Mouse (Mus musculus): ENCODE measurements around the gene Mterf4. TPM values are rescaled to one million over a fixed set of nuclear protein-coding genes. Genes with fewer than 3 reads are reported as not detected.

Mterf4 gene
- total and polyA plus RNA-seq, 2 experiments from 2014 or later = 24.4 to 31.5 TPM

- ATAC-seq (no peak), DNase-seq (no peak)
- Histone ChIP-seq H3K4me2 (ENCODE audit: low read depth) (no peak overlapping the region), H3K27ac (ENCODE audit: low read depth, low read length) (no peak overlapping the region), H3K4me3 (ENCODE audit: low read depth, low read length) (no peak overlapping the region), H3K36me3 (ENCODE audit: insufficient read depth) (no peaks in the 10 kb centered on the region), H3K9me3 (ENCODE audit: low read length) (no peaks in the 10 kb centered on the region), H3K9ac (no peak overlapping the region), H3K4me1 (ENCODE audit: insufficient read depth) (0 out of 2 replicates have a peak, but pooled peaks cover 3% of the 10 kb centered on the region), H3K27me3 (ENCODE audit: insufficient read depth, low read length) (no peaks in the 10 kb centered on the region)
- TF ChIP-seq CTCF (IDR thresholded peaks at IDR 0.05; ENCODE audit: low read depth) = no peak
- WGBS = 73% methylated on average over 2 of the region's 2 CpGs
These were observed 37.5 kb downstream of the Mterf4 start for GRCm38 (mm10) chr1:93268246-93268645.

GRCm38 (mm10) chr1:93267207-93267606 is 38.5 kb downstream of the Mterf4 start:
- ATAC-seq (no peak), DNase-seq (no peak)
- Histone ChIP-seq H3K27me3 (ENCODE audit: insufficient read depth, low read length) (no peaks in the 10 kb centered on the region), H3K9ac (no peak overlapping the region), H3K4me2 (ENCODE audit: low read depth) (no peak overlapping the region), H3K27ac (ENCODE audit: low read depth, low read length) (no peak overlapping the region), H3K4me3 (ENCODE audit: low read depth, low read length) (no peak overlapping the region), H3K9me3 (ENCODE audit: low read length) (no peaks in the 10 kb centered on the region), H3K36me3 (ENCODE audit: insufficient read depth) (no peaks in the 10 kb centered on the region), H3K4me1 (ENCODE audit: insufficient read depth) (no peaks in the 10 kb centered on the region)
- 57% methylated on average over 3 of the region's 3 CpGs for WGBS
- no peak for TF ChIP-seq CTCF (IDR thresholded peaks at IDR 0.05; ENCODE audit: low read depth)

- no peak overlapping the region for H3K27ac ChIP-seq (ENCODE audit: low read depth, low read length)
- 75% methylated on average over 1 of the region's 1 CpGs for WGBS
- no peak overlapping the region for H3K9ac ChIP-seq
- no peaks in the 10 kb centered on the region for H3K36me3 ChIP-seq (ENCODE audit: insufficient read depth)
- no peak for DNase-seq
- no peak overlapping the region for H3K4me3 ChIP-seq (ENCODE audit: low read depth, low read length)
- no peaks in the 10 kb centered on the region for H3K9me3 ChIP-seq (ENCODE audit: low read length)
- no peak for ATAC-seq
- H3K4me2 ChIP-seq (ENCODE audit: low read depth) = no peak overlapping the region
- H3K27me3 ChIP-seq (ENCODE audit: insufficient read depth, low read length) = no peaks in the 10 kb centered on the region
- no peak for TF ChIP-seq CTCF (IDR thresholded peaks at IDR 0.05; ENCODE audit: low read depth)
- no peaks in the 10 kb centered on the region for H3K4me1 ChIP-seq (ENCODE audit: insufficient read depth)
These were observed 48.2 kb downstream of the Mterf4 start for GRCm38 (mm10) chr1:93257560-93257959.

- Histone ChIP-seq H3K27me3 (ENCODE audit: insufficient read depth, low read length) (no peaks in the 10 kb centered on the region), H3K9ac (no peak overlapping the region), H3K36me3 (ENCODE audit: insufficient read depth) (no peaks in the 10 kb centered on the region), H3K4me2 (ENCODE audit: low read depth) (no peak overlapping the region), H3K4me1 (ENCODE audit: insufficient read depth) (no peaks in the 10 kb centered on the region), H3K9me3 (ENCODE audit: low read length) (no peaks in the 10 kb centered on the region), H3K4me3 (ENCODE audit: low read depth, low read length) (no peak overlapping the region), H3K27ac (ENCODE audit: low read depth, low read length) (no peak overlapping the region)
- no peak for ATAC-seq
- TF ChIP-seq CTCF (IDR thresholded peaks at IDR 0.05; ENCODE audit: low read depth) = no peak
- WGBS = 90% methylated on average over 7 of the region's 7 CpGs
- no peak for DNase-seq
These were observed 50.0 kb downstream of the Mterf4 start for GRCm38 (mm10) chr1:93255761-93256160.

GRCm38 (mm10) chr1:93252586-93252985 is 53.1 kb downstream of the Mterf4 start:
- no peak overlapping the region for H3K27ac ChIP-seq (ENCODE audit: low read depth, low read length)
- no peak overlapping the region for H3K4me2 ChIP-seq (ENCODE audit: low read depth)
- ATAC-seq = no peak
- H3K4me3 ChIP-seq (ENCODE audit: low read depth, low read length) = no peak overlapping the region
- TF ChIP-seq CTCF (IDR thresholded peaks at IDR 0.05; ENCODE audit: low read depth) = no peak
- no peaks in the 10 kb centered on the region for H3K27me3 ChIP-seq (ENCODE audit: insufficient read depth, low read length)
- 52% methylated on average over 2 of the region's 2 CpGs for WGBS
- H3K9ac ChIP-seq = no peak overlapping the region
- no peaks in the 10 kb centered on the region for H3K36me3 ChIP-seq (ENCODE audit: insufficient read depth)
- no peak for DNase-seq
- H3K9me3 ChIP-seq (ENCODE audit: low read length) = no peaks in the 10 kb centered on the region
- H3K4me1 ChIP-seq (ENCODE audit: insufficient read depth) = no peaks in the 10 kb centered on the region

Small RNA genes lying within 50 kb of the gene (microRNA-seq; reads per million reads assigned to microRNA genes)
- gene Mir6345 (0 reads per million in 2 experiments), gene Mir6901 (0.61 to 0.77 reads per million in 2 experiments), gene Mir6902 (0.12 to 0.39 reads per million in 2 experiments)

Other genes starting within 250 kb of the Mterf4 start
- gene Kif1a, start 204.0 kb downstream of the Mterf4 start, total RNA-seq (2014; rRNA removed) = 409 and 465 TPM in 2 replicates
- gene Kif1a, start 204.0 kb downstream of the Mterf4 start, polyA plus RNA-seq (2015; fragmentation: Nextera tagmentation; extraction: Ambion mirVana) = 381 and 564 TPM in 2 replicates
- not detected in 2 replicates for gene Agxt, start 170.7 kb downstream of the Mterf4 start, total RNA-seq (2014; rRNA removed)
- gene Agxt, start 170.7 kb downstream of the Mterf4 start, polyA plus RNA-seq (2015; fragmentation: Nextera tagmentation; extraction: Ambion mirVana) = not detected in 2 replicates
- 0.23 TPM in 1 of 2 replicates, not detected in the other for gene 2310007B03Rik, start 145.0 kb downstream of the Mterf4 start, total RNA-seq (2014; rRNA removed)
- 0.14 and 0.25 TPM in 2 replicates for gene 2310007B03Rik, start 145.0 kb downstream of the Mterf4 start, polyA plus RNA-seq (2015; fragmentation: Nextera tagmentation; extraction: Ambion mirVana)
- gene Crocc2, start 137.2 kb downstream of the Mterf4 start, total RNA-seq (2014; rRNA removed) = 1.9 and 2.7 TPM in 2 replicates
- gene Crocc2, start 137.2 kb downstream of the Mterf4 start, polyA plus RNA-seq (2015; fragmentation: Nextera tagmentation; extraction: Ambion mirVana) = 0.43 and 0.92 TPM in 2 replicates
- 6.2 and 10.6 TPM in 2 replicates for gene Sned1, start 70.1 kb downstream of the Mterf4 start, total RNA-seq (2014; rRNA removed)
- gene Sned1, start 70.1 kb downstream of the Mterf4 start, polyA plus RNA-seq (2015; fragmentation: Nextera tagmentation; extraction: Ambion mirVana) = 1.1 and 2.8 TPM in 2 replicates
- gene Ppp1r7, start 36.9 kb upstream of the Mterf4 start, total RNA-seq (2014; rRNA removed) = 13.9 and 16.0 TPM in 2 replicates
- 48.2 and 62.0 TPM in 2 replicates for gene Ppp1r7, start 36.9 kb upstream of the Mterf4 start, polyA plus RNA-seq (2015; fragmentation: Nextera tagmentation; extraction: Ambion mirVana)
- 6.5 and 14.1 TPM in 2 replicates for gene Pask, start 37.6 kb upstream of the Mterf4 start, total RNA-seq (2014; rRNA removed)
- 2.2 and 3.1 TPM in 2 replicates for gene Pask, start 37.6 kb upstream of the Mterf4 start, polyA plus RNA-seq (2015; fragmentation: Nextera tagmentation; extraction: Ambion mirVana)
- gene Ano7, start 68.0 kb upstream of the Mterf4 start, total RNA-seq (2014; rRNA removed) = 0.08 and 1.7 TPM in 2 replicates
- gene Ano7, start 68.0 kb upstream of the Mterf4 start, polyA plus RNA-seq (2015; fragmentation: Nextera tagmentation; extraction: Ambion mirVana) = 0.26 and 0.59 TPM in 2 replicates
- gene Hdlbp, start 172.9 kb upstream of the Mterf4 start, total RNA-seq (2014; rRNA removed) = 61.1 and 69.4 TPM in 2 replicates
- gene Hdlbp, start 172.9 kb upstream of the Mterf4 start, polyA plus RNA-seq (2015; fragmentation: Nextera tagmentation; extraction: Ambion mirVana) = 55.6 and 78.3 TPM in 2 replicates
- gene Farp2, start 206.2 kb upstream of the Mterf4 start, total RNA-seq (2014; rRNA removed) = 2.7 and 4.4 TPM in 2 replicates
- gene Farp2, start 206.2 kb upstream of the Mterf4 start, polyA plus RNA-seq (2015; fragmentation: Nextera tagmentation; extraction: Ambion mirVana) = 1.8 and 2.1 TPM in 2 replicates

Measured in forebrain, postnatal 0 days (tissue).